Mouse (Mus musculus): Measurements from ENCODE around the gene Mrps14.

Mrps14 gene

DNA sequence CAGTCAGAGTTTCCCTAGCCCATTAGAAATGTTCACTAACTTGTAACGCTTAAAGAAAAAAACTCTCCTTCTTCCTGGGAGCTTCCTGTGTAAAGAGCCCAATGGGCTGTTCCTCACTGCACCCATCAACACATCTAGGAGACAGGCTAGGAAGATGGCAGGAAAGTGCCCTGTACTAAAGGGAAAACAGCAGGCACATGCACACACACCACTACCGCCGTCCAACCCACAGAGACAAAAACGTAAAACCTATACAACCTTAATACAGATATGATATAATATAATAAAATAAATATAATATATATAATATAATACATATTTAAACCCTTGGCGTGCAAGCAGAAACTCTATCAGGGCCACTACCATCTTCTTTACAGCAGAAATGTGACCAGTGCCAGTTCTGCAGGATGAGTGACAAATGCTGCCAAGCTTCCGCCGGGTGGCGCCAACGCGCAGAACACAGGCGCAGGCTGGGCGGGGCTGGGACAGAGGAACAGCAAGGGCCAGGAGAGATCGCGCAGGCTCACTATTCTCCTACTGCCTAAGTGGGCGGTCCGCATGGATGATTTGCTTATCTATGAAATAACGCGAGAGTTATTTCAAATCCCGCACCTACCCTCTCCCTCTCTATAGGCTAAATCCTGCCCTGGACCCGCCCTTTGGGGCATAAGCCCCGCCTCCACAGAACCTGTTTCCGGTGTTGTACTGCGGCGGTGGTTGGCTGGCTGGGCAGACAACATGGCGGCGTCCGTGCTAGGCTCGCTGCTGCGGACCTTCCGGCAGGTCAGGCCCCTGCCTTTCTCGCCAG lies at the start of gene Mrps14:
TSS of gene Mrps14 (plus strand) at position 687 of the 808 bp plus-strand sequence.
- peak; percentile 97 for DNase-seq (ENCODE audit: low spot score)

DNA sequence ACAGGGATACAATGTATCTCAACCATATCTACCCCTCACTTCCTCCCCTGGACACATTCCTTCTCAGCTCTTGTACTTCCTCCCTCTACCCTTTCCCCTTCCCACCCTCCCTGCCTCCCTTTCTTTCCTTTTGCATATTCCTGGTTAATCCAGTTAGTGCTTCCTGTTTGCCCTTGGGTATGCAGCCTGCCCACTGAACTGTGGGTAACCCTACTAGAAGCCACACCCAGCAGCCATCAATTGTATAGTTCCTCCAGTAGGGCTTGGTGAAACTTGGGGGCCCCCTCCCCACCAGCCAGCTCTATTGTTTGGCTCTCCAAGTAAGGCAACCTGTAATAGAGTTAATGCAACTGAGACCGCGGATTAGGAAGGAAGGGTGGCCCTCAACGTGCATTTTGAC lies 49.4 kb upstream of the Mrps14 start:
- no peak for DNase-seq (ENCODE audit: low spot score)

DNA sequence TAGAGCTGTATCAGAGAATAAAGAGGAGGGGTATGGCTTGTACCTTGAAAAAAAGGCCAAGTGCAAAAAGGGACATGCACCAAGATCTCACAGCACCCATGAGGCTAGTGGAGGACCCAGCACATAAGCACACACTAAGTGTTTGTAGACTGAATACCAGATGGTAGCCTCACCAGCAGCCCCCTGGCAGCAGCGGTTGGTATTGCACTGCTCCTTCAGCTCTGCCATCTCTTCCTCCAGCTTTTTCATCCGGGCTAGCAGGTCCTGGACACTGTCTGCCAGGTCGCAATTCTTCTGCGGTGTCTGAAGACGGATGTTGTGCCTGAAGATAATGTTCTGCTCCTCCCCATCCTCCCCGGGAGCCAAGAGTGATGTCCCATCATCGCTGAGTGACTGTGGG lies 47.7 kb upstream of the Mrps14 start:
- no peak for DNase-seq (ENCODE audit: low spot score)

DNA sequence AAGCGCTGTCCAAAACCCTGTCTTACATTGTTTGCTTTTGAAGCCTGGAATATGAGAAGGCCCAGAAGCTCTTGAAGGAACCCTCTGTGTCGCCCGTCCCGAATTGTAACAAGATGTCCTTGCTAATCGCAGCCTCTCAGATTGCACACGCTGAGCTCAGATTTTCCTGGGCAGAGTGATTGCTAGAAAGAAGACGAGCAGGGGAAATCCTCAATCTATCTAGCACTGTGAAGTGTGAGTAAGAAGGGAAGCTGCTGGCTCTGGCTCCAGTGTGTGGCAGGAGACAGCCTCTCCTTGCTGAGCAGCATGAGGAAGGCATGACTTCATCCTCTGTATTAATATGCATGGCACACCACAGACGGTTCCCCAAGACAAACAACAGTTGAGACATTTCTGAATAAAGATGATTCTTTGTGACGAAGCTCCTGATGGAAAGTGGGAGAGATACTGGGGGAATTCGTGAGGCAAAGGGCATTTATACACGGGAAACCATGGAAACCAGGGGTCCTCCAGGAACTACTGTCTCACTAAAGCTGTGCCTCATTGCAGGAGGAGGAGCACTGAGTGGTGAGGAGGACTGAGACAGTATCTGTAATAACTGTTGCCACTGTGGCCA lies 45.6 kb upstream of the Mrps14 start:
- DNase-seq (ENCODE audit: low spot score): no peak

DNA sequence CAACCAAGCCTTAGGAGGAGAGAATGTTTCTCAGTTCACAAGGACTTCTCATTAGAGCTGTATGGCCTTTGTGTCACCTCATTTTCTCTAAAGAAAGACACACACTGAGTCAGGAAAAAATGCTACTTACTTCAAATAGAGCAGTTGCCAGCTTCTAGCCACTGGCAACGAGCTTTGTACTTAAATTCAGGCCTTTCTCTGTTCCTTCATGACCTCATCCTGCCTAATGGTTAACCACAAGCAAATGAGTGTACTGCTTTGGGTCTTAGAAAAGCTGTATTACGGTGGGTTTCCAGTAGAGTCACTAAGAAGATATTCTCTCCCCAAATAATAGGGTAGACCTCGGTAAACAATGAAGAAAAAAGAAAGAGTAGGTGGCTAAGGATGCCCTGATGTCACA lies 44.3 kb upstream of the Mrps14 start:
- DNase-seq (ENCODE audit: low spot score): no peak

DNA sequence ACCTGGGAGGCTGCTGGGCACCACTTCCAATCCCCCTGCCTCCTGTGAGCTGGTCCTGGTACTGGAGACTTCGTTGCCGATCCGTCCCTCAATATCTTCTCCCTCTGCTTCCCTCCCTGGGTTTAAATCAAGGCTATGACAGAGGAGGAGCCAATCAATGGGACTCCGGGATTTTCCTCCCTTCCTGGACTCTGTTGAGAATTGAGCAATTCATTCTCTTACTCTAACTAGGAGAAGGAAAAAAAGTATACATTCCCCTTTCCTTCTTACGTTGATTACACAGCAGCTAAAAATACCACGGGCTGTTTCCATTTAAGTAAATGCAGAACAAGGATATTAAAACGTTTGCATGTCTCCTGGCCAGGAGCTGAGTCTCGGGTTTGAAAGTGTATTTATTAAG lies 41.5 kb upstream of the Mrps14 start, which contains the start of gene Tnn:
TSS of gene Tnn (minus strand) at position 101 of the 400 bp plus-strand sequence.
- DNase-seq (ENCODE audit: low spot score): no peak

DNA sequence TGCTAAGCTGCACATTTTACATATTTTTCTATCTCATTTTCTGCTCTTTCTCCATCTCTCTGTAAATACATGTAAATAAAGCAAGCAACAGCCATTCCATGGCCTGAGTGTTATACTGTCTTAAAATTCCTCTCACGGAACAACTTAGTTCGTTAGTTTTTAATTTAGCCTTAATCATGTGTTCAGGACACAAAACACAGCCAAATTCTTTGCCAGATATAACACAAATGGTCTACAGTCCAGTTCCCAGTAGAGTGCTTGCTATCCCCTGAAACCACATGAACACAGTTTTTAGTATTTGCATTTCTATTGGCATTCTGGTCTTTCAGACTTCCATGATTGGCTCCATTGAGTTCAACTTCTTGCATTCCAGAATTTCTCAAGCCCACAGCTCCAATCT lies 36.8 kb upstream of the Mrps14 start:
- no peak for DNase-seq (ENCODE audit: low spot score)

DNA sequence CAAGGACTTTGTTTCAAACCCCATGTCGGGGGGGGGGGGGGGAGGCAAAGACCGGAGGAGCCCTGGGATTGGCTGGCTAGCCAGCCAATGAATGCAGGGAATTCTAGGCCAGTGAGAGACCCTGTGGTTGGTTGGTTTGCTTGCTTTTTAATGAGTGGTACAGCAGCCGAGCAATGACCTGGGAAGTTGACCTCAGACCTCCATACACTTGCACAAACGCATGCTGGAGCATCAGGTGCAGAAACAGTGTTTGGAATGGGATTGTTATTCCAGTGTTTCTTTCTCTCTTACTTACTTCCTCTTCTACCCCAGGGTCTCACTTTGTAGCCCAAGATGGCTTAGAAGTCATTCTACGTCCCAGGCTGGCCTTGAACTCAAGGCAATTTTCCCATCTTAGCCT lies 28.4 kb upstream of the Mrps14 start:
- no peak for DNase-seq (ENCODE audit: low spot score)

DNA sequence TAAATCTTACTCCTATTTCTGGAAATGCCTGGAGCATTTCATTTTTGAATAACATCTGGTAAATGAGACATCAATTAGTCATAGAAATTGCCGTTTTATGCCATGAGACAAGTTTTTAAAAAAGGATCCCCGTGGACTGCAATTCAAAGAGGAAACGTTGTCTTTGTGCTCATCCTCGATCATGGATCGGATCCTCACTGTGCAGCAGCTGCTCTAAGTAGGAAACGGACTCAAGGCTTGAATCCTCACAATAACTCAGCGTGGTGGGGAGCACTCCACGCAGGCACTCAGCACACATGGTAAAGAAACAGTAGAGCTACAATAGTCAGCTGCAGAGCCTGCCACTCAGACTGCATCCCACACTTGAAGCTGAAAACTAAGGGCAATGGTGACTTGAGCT lies 18.1 kb upstream of the Mrps14 start:
- no peak for DNase-seq (ENCODE audit: low spot score)

DNA sequence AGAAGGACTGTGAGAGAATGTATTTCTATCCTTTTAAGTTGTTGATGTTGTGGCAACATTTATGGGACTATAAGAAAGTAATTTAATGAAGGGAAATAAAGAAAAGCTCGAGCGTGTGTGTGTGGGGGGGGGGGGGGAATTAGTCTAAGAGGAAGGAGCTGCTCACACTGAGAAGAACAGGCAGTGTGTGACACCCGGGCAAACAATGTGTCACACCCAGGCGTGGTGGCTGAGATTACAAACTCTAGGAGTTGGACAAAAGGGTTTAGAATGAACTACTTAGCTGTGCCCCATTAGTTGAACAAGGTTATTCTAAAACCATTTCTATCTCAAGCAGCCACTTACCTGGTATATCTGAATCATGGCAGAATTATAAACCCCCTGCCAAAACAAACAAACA lies 13.8 kb upstream of the Mrps14 start:
- no peak for DNase-seq (ENCODE audit: low spot score)

DNA sequence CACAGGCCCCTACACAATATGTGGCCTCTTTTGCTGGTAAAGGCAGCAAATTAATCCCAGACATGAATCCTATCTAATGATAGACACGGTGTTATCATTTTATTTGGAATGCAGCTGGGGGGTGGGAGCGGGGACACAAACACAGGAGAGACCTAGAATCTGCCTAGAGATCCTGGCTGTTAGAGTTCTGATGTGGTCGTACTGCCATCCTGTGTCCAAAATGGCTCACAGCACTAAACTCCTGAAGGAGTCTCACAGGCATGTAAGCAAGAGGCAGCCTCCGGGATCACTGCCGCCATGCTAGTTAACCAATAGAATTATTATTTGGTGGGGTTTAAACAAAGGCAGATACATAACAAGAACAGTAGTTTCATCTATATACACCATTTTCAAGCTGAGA lies 10.5 kb upstream of the Mrps14 start:
- DNase-seq (ENCODE audit: low spot score): peak; percentile 8

DNA sequence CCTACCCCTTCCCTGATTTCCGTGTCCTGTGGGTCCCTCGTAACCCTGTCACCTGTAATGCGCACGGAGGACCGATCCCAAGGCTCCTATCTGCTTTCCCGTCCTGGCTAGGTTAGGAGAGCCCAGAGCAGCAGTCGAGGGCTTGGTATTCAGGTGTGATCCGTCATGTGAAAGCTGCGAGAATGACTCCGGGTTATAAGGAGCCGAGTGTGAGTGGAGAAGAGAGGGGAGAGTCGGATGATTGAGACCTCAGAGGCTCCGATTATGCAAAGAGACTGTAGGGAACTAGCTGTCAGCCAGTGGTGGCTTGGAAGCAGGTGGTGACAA lies 285 bp downstream of the Mrps14 start:
- no peak for DNase-seq (ENCODE audit: low spot score)

DNA sequence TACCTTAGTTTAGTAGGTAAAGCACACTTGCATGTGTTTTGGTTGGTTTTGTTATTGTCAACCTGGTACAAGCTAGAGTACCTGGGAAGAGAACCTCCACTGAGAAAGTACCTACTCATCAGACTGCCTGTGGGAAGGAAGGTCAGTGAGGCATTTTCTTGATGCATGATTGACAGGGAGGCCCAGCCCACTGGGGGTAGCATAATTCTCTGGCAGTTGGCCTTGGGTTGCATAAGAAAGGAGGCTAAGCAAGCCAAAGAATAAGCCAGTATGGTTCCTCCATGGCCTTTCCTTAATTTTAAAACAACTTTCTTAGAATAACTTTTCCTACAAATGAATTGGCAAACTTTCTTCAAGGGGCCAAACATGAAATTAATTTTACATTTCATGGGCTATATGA lies 10.5 kb downstream of the Mrps14 start:
- DNase-seq (ENCODE audit: low spot score): no peak

DNA sequence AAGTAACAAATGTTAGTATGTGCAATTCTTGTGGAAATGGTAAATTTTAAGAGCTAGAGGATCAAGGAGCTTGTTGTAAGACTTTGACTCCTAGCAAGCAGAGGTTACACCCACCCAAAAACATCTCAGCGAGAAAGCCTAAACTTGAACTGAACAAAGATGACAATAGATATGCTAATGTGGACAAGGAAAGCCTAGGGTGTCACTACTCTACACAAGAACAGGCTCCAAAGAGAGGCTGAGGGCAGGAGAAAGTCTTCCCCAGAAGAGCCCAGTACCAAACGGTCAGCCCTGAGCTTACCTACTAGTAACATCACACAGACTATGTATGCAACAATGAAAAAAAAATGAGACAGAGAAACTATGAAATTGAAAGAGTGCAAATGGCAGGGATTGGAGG lies 14.8 kb downstream of the Mrps14 start:
- DNase-seq (ENCODE audit: low spot score): no peak

DNA sequence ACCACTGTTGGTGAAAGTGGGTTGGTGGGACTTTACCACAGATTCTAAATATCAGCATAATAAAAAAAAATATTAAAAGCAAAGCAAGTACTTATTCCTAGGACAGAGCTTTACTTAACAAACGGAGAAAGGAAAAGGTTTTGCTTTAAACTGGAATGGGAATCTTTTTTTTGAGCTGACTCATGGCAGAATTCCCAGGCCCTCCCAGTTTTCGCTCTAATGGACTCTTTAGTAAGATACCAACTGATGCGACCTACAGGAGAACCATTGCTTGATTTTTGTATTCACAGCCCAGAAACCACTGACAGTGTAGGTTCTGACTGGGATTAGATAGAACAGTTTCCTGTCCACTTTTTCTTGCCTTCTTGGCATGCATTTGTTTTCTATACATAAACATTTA lies 15.6 kb downstream of the Mrps14 start:
- no peak for DNase-seq (ENCODE audit: low spot score)

DNA sequence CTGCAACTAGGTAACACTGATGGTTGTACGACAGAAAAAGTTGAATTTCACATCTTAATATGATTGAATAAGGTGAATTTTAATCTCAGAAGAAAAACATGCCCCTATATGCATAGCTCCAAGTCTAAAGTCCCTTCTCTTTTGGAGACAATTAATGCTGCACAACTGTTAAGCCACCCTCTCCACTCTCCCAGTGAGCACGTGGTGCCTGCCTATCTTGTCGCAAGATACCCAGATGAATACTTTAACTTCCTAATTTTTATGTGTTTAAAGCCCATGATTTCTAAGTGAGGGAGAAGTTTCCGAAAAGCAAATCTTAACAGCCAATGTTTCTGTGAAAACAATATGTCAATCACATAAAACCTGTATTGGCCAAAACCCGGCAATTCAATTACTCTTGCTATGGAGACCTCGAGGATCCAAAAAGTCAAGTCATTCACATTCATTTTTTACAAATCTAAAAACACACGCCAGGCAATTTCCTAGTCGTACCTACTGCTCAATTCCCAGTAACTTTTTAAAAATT lies 16.6 kb downstream of the Mrps14 start:
- DNase-seq (ENCODE audit: low spot score): no peak

DNA sequence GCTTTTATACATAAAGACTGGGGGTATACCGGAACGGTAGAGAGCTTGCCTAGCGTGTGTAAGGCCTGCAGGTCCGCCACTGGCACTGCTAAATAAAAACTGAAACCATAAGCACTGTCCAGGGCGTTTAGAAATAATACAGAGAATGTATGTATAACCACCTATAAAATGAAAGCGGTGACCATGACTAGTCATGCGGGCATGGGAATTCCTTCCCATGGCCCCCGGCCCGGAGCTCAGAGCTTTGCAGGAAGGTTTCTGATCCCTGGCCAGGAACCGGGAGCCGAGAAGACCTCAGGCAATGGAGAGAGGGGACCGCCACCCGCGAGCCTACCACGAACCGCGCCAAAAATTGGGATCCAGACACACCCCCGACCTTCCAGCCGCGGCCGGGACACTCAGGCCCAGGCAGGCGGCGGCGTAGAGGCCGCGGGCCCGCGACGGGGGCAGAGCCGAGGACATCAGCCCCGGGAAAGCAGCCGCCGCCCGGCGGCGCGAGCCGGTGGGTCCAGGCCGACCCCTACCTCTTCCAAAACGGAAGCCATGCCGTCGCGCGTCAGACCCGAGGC lies 17.2 kb downstream of the Mrps14 start:
- DNase-seq (ENCODE audit: low spot score): no peak

DNA sequence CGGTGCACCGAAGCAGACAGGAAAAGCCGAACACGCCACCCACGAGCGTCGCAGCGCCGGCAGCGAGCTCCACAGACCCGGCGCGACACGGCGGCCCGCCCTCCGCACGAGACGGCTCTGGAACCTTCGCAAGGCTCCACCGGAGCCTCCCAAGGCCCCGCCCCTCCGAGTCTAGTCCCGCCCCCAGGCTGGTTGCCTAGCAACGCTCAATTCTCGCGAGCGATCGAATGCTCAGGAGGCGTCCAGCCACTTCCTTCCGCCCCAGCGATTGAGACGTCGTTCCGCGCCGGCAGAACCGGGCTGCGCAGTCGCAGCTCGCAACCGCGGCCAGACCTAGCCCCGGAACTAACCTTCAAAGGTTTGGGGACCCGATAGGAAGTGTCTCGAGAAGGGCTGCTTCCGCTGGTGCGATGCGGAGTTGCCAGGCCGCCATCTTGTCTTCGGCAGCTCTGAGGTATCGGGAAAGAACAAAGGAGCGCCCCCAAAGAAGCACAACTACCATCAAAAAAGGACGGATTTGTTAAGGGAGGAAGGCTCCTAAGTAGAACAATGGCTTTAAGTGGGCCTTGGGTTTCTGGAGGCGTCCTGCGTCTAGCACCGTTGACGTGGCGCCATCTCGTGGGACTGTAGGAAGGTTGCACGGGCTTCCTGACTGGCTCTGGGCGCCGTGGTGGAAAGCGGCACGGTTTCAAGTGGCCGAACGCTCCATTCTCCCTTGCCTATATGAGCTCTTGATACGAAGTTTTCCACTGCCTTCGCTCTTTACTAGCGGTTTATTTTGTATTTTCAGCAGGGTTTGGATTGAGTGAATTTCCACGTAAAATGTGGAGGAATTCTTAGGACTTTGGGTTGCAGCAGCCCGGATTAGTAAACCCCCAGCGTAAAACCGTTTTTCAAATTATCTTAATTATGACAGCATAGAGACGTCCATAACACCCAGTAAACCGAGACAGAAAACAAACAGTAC lies 18.0 kb downstream of the Mrps14 start, which contains the start of gene Cacybp:
TSS of gene Cacybp (minus strand) at position 173 of the 967 bp plus-strand sequence.
- peak; percentile 100 for DNase-seq (ENCODE audit: low spot score)

DNA sequence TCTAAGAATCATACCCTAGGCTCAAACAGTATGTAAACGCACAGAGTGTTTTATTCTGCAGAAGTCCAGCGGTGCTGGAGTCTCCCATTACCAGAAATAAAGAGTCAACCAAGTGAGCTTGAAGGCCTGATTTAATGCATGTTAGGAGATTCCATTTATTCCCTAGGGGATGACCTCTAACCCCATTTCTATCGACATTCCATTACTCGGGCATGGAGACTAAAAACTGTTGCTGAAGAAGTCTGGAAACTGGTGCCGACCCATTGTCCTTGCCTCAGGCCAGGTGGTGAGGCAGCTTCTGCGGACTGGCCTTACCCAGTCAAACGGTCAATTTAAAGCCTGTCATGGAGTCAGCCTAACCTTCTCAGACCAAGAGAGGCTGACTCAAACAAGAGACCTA lies 19.2 kb downstream of the Mrps14 start:
- no peak for DNase-seq (ENCODE audit: low spot score)

DNA sequence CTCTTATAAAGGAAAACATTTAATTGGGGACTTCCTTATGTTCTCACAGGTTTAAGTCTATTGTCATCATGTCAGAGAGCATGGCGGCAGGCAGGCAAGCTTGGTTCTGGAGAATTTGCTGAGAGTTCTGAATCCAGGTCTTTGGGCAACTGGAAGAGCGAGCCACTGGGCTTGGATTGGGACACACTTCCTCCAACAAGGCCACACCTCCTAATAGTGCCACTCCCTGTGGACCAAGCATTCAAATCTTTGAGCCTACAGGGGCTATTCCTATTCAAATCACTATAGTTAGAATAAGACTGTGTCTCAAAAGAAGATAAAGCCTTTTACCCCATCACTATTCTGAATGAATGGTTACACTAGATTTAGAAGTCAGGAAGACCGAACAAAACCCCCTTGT lies 22.9 kb downstream of the Mrps14 start:
- no peak for DNase-seq (ENCODE audit: low spot score)

DNA sequence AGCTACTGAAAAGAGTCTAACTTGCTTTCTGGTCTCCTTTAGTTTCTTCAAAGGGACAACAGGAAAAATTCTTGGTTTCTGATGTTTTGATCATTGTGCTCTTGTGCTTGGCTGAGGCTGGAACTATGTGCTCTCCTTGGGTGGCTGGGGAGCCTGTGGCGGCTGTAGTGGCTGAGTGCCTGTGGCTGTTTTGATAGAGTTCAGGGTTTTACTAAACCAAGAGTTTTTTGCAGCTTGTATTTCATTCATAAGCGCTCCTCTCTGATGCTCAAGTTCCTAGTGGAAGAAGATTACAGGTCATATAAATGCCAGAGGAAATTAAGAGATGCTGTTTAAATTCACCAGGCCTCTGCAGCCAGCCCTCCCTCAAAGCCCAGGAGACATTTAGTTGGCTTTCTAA lies 29.1 kb downstream of the Mrps14 start:
- DNase-seq (ENCODE audit: low spot score): no peak

DNA sequence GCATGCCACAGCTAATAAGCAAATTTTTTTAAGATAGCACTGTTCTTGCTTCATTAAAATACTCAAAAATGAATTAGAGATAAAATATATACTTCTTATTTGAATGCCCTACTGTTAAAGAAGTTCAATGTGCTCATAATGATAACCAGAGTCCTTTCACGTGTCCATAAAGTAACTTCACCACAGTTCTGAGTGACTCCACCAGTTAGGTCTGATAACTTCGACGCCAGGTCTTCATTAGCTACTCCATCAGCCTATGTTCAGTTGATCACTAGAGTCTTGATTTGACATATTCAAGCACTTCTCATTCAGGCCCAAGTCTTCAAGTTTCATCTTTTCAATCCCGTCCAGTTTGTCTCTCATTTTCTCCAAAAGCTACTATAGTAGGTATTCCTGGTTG lies 32.2 kb downstream of the Mrps14 start:
- no peak for DNase-seq (ENCODE audit: low spot score)

Measured in ovary, postnatal 36 days (tissue).